22 mouse cellular contexts compared by ENCODE assay signal in genomic region chr5:30717506-30717905, GRCm38 (mm10). TPM values are rescaled to one million over a fixed set of nuclear protein-coding genes. Genes with fewer than 3 reads are reported as not detected.
DNase-seq lines count a peak whose midpoint lies in the region; ATAC-seq and TF ChIP-seq lines count a peak whose summit lies in the region.
"Had no signal": no experiment of that assay in that cellular context is flagged by ENCODE, and none has a peak within 500 bp of the region (broad histone marks: within the 10 kb centered on the region; RNA-seq: fewer than 3 reads in every experiment).

No protein-coding gene starts in this region.

- TF ChIP-seq CTCF in forebrain, postnatal 0 days (IDR thresholded peaks at IDR 0.05; ENCODE audit: low read depth) = no peak

- H3K36me3 ChIP-seq in forebrain, embryonic 13.5 days (ENCODE audit: poor library complexity, severe bottlenecking) = peaks cover 38% of the 10 kb centered on the region
- H3K36me3 ChIP-seq in forebrain, postnatal 0 days (ENCODE audit: insufficient read depth) = peaks cover 10% of the 10 kb centered on the region
- H3K36me3 ChIP-seq in midbrain, embryonic 11.5 days (ENCODE audit: control insufficient read depth, insufficient read depth, low read length) = no peaks in the 10 kb centered on the region
- H3K36me3 ChIP-seq in midbrain, embryonic 15.5 days (replicated peaks) = no peaks in the 10 kb centered on the region; the same call in 1 of the 2 replicates
- H3K36me3 ChIP-seq in hindbrain, embryonic 12.5 days = peaks cover 15% of the 10 kb centered on the region
- peaks cover 10% of the 10 kb centered on the region for H3K36me3 ChIP-seq in neural tube, embryonic 15.5 days
- H3K36me3 ChIP-seq: heart, embryonic 10.5 days; liver, embryonic 13.5 days had no signal

- no peak overlapping the region for H3K9ac ChIP-seq in forebrain, embryonic 13.5 days
- H3K9ac ChIP-seq in forebrain, postnatal 0 days = no peak overlapping the region
- peak overlapping the region; percentile 66; the same call in 1 of the 2 replicates for H3K9ac ChIP-seq in midbrain, embryonic 11.5 days (ENCODE audit: low read length)
- H3K9ac ChIP-seq in midbrain, embryonic 15.5 days = no peak overlapping the region
- no peak overlapping the region for H3K9ac ChIP-seq in hindbrain, embryonic 12.5 days
- H3K9ac ChIP-seq in neural tube, embryonic 15.5 days (replicated peaks) = no peak overlapping the region
- H3K9ac ChIP-seq: liver, embryonic 13.5 days had no signal

- peaks cover 56% of the 10 kb centered on the region for H3K4me1 ChIP-seq in forebrain, embryonic 13.5 days
- H3K4me1 ChIP-seq in forebrain, postnatal 0 days (ENCODE audit: insufficient read depth) = peaks cover 11% of the 10 kb centered on the region
- H3K4me1 ChIP-seq in midbrain, embryonic 11.5 days (ENCODE audit: control insufficient read depth, insufficient read depth, low read length) = peaks cover 29% of the 10 kb centered on the region
- peaks cover 40% of the 10 kb centered on the region for H3K4me1 ChIP-seq in midbrain, embryonic 15.5 days
- H3K4me1 ChIP-seq in hindbrain, embryonic 12.5 days = peaks cover 28% of the 10 kb centered on the region
- peaks cover 46% of the 10 kb centered on the region for H3K4me1 ChIP-seq in neural tube, embryonic 15.5 days

- H3K4me2 ChIP-seq in forebrain, embryonic 13.5 days = no peak overlapping the region
- H3K4me2 ChIP-seq in forebrain, postnatal 0 days (ENCODE audit: low read depth) = no peak overlapping the region
- no peak overlapping the region for H3K4me2 ChIP-seq in midbrain, embryonic 11.5 days
- no peak overlapping the region for H3K4me2 ChIP-seq in midbrain, embryonic 15.5 days
- no peak overlapping the region for H3K4me2 ChIP-seq in hindbrain, embryonic 12.5 days (replicated peaks)
- 0 out of 2 replicates have a peak overlapping the region, but pooled peaks have one; percentile 19 for H3K4me2 ChIP-seq in neural tube, embryonic 15.5 days
- H3K4me2 ChIP-seq: liver, embryonic 13.5 days had no signal

- no peak for ATAC-seq in forebrain, embryonic 13.5 days
- no peak for ATAC-seq in forebrain, postnatal 0 days
- no peak for ATAC-seq in midbrain, embryonic 11.5 days (ENCODE audit: low FRiP score)
- no peak for ATAC-seq in midbrain, embryonic 15.5 days (replicated peaks)
- ATAC-seq in hindbrain, embryonic 12.5 days (ENCODE audit: low FRiP score) = no peak
- ATAC-seq in neural tube, embryonic 15.5 days (ENCODE audit: low FRiP score) = no peak
- ATAC-seq: CD4-positive, CD25-positive, alpha-beta regulatory T cell, adult 4 months; intestine, embryonic 16.5 days had no signal

- no peak overlapping the region for H3K4me3 ChIP-seq in forebrain, embryonic 13.5 days
- no peak overlapping the region for H3K4me3 ChIP-seq in forebrain, postnatal 0 days (ENCODE audit: low read depth, low read length)
- no peak overlapping the region for H3K4me3 ChIP-seq in midbrain, embryonic 11.5 days (ENCODE audit: low read depth, low read length)
- H3K4me3 ChIP-seq in midbrain, embryonic 15.5 days = no peak overlapping the region
- H3K4me3 ChIP-seq in hindbrain, embryonic 12.5 days = no peak overlapping the region
- no peak overlapping the region for H3K4me3 ChIP-seq in neural tube, embryonic 15.5 days (replicated peaks)
- H3K4me3 ChIP-seq: heart, embryonic 10.5 days; liver, embryonic 13.5 days; megakaryocyte, embryonic 14.5 days had no signal

- H3K9me3 ChIP-seq in forebrain, embryonic 13.5 days (replicated peaks) = no peaks in the 10 kb centered on the region
- H3K9me3 ChIP-seq in forebrain, postnatal 0 days (ENCODE audit: low read length) = no peaks in the 10 kb centered on the region
- no peaks in the 10 kb centered on the region for H3K9me3 ChIP-seq in midbrain, embryonic 11.5 days (ENCODE audit: control insufficient read depth, low read length)
- H3K9me3 ChIP-seq in midbrain, embryonic 15.5 days = no peaks in the 10 kb centered on the region
- H3K9me3 ChIP-seq in hindbrain, embryonic 12.5 days (replicated peaks) = no peaks in the 10 kb centered on the region
- no peaks in the 10 kb centered on the region for H3K9me3 ChIP-seq in neural tube, embryonic 15.5 days (replicated peaks)
- H3K9me3 ChIP-seq: heart, embryonic 10.5 days; liver, embryonic 13.5 days; megakaryocyte, embryonic 14.5 days had no signal

- no peak for DNase-seq in forebrain, postnatal 0 days
- peak; percentile 85 for DNase-seq in midbrain, embryonic 11.5 days (ENCODE audit: low spot score, missing footprints)
- no peak for DNase-seq in right cerebral cortex, postnatal 4 days
- DNase-seq: adrenal gland, postnatal 14 days; cerebellum, adult 2 months; cerebellum, postnatal 36 days; kidney, postnatal 4 days; liver, embryonic 13.5 days; lung, adult 2 months; lung, postnatal 36 days; thymus, adult 2 months; thymus, postnatal 4 days had no signal

- no peaks in the 10 kb centered on the region for H3K27me3 ChIP-seq in forebrain, embryonic 13.5 days
- no peaks in the 10 kb centered on the region for H3K27me3 ChIP-seq in forebrain, postnatal 0 days (ENCODE audit: insufficient read depth, low read length)
- H3K27me3 ChIP-seq in midbrain, embryonic 11.5 days (ENCODE audit: control insufficient read depth, insufficient read depth, low read length) = no peaks in the 10 kb centered on the region
- H3K27me3 ChIP-seq in midbrain, embryonic 15.5 days (replicated peaks) = no peaks in the 10 kb centered on the region
- no peaks in the 10 kb centered on the region; the same call in 1 of the 2 replicates for H3K27me3 ChIP-seq in hindbrain, embryonic 12.5 days
- H3K27me3 ChIP-seq in neural tube, embryonic 15.5 days (replicated peaks) = no peaks in the 10 kb centered on the region

- 79% methylated on average over 4 of the region's 4 CpGs for WGBS in forebrain, embryonic 13.5 days
- WGBS in forebrain, postnatal 0 days = 79% methylated on average over 4 of the region's 4 CpGs
- 90% methylated on average over 4 of the region's 4 CpGs for whole genome bisulfite sequencing in midbrain, embryonic 11.5 days
- 86% methylated on average over 4 of the region's 4 CpGs for WGBS in midbrain, embryonic 15.5 days
- WGBS in hindbrain, embryonic 12.5 days = 85% methylated on average over 4 of the region's 4 CpGs
- WGBS in neural tube, embryonic 15.5 days = 76% methylated on average over 4 of the region's 4 CpGs

- H3K27ac ChIP-seq in forebrain, embryonic 13.5 days = peak overlapping the region; percentile 73
- H3K27ac ChIP-seq in forebrain, postnatal 0 days (ENCODE audit: low read depth, low read length) = no peak overlapping the region
- peak overlapping the region; percentile 88; the same call in 1 of the 2 replicates for H3K27ac ChIP-seq in midbrain, embryonic 11.5 days (ENCODE audit: low read depth, low read length)
- no peak overlapping the region; the same call in 1 of the 2 replicates for H3K27ac ChIP-seq in midbrain, embryonic 15.5 days
- H3K27ac ChIP-seq in hindbrain, embryonic 12.5 days = peak overlapping the region; percentile 87
- peak overlapping the region; percentile 45; the same call in 1 of the 2 replicates for H3K27ac ChIP-seq in neural tube, embryonic 15.5 days (replicated peaks)
- H3K27ac ChIP-seq: heart, embryonic 10.5 days; liver, embryonic 13.5 days; stomach, postnatal 0 days had no signal

RNA-seq across cellular contexts. Expression of gene Dpysl5, which starts 6.1 kb away (rescaled TPM):
- 118 and 134 TPM in 2 replicates for polyA plus RNA-seq in forebrain, embryonic 13.5 days (2015; fragmentation: Nextera tagmentation; extraction: Ambion mirVana)
- 274 and 315 TPM in 2 replicates for total RNA-seq in forebrain, postnatal 0 days (2014; rRNA removed)
- 272 and 290 TPM in 2 replicates for polyA plus RNA-seq in forebrain, postnatal 0 days (2015; fragmentation: Nextera tagmentation; extraction: Ambion mirVana)
- 81.4 and 89.1 TPM in 2 replicates for polyA plus RNA-seq in midbrain, embryonic 11.5 days (2014; fragmentation: Nextera tagmentation; extraction: Ambion mirVana)
- polyA plus RNA-seq in midbrain, embryonic 15.5 days (2015; fragmentation: Nextera tagmentation; extraction: Ambion mirVana) = 280 and 293 TPM in 2 replicates
- 135 and 156 TPM in 2 replicates for polyA plus RNA-seq in hindbrain, embryonic 12.5 days (2016; fragmentation: Nextera tagmentation; extraction: Ambion mirVana)
- 152 and 175 TPM in 2 replicates for polyA plus RNA-seq in neural tube, embryonic 15.5 days (2015; fragmentation: Nextera tagmentation; extraction: Ambion mirVana)
- total RNA-seq: hematopoietic stem cell, adult 5-6 weeks had no signal
- polyA plus RNA-seq: CD4-positive, CD25-positive, alpha-beta regulatory T cell, adult 4 months had no signal

RNA-seq across cellular contexts. Expression of gene Cenpa, which starts 50.9 kb away (rescaled TPM):
- polyA plus RNA-seq in forebrain, embryonic 13.5 days (2015; fragmentation: Nextera tagmentation; extraction: Ambion mirVana) = 264 and 275 TPM in 2 replicates
- 15.1 and 15.5 TPM in 2 replicates for total RNA-seq in forebrain, postnatal 0 days (2014; rRNA removed)
- polyA plus RNA-seq in forebrain, postnatal 0 days (2015; fragmentation: Nextera tagmentation; extraction: Ambion mirVana) = 42.4 and 45.5 TPM in 2 replicates
- 398 and 399 TPM in 2 replicates for polyA plus RNA-seq in midbrain, embryonic 11.5 days (2014; fragmentation: Nextera tagmentation; extraction: Ambion mirVana)
- polyA plus RNA-seq in midbrain, embryonic 15.5 days (2015; fragmentation: Nextera tagmentation; extraction: Ambion mirVana) = 39.4 and 45.3 TPM in 2 replicates
- 200 and 221 TPM in 2 replicates for polyA plus RNA-seq in hindbrain, embryonic 12.5 days (2016; fragmentation: Nextera tagmentation; extraction: Ambion mirVana)
- polyA plus RNA-seq in neural tube, embryonic 15.5 days (2015; fragmentation: Nextera tagmentation; extraction: Ambion mirVana) = 33.0 and 73.4 TPM in 2 replicates

Comparison
In these comparisons a context has a peak if more than half of its experiments do, and no peak if none do; other contexts are left out.
1. H3K27ac ChIP-seq: peak in forebrain, embryonic 13.5 days (single experiment), midbrain, embryonic 11.5 days (single experiment), hindbrain, embryonic 12.5 days (single experiment) and neural tube, embryonic 15.5 days (single experiment); none in forebrain, postnatal 0 days (single experiment) and midbrain, embryonic 15.5 days (single experiment).